Mouse (Mus musculus) embryonic facial prominence, embryonic 12.5 days (tissue): ENCODE measurements around the gene Pou2f3. TPM values are rescaled to one million over a fixed set of nuclear protein-coding genes. Genes with fewer than 3 reads are reported as not detected.
A peak's percentile ranks its signal among the peaks of the same experiment; 100 is the strongest.

Source experiments
- ATAC-seq: fragments of 200-750 bp; cut with Nextera tagmentation; 2 replicates; pipeline ENCODE4 v1.8.0; 2017; ENCODE audit not compliant: insufficient number of reproducible peaks, insufficient read depth, low FRiP score, low TSS enrichment
- H3K27ac ChIP-seq: fragments of 300-500 bp; sonication (generic); 2 replicates; pipeline ENCODE4 v1.5.1; 2016; ENCODE audit warnings: mild to moderate bottlenecking
- H3K27me3 ChIP-seq: fragments of 300-500 bp; sonication (generic); 2 replicates; pipeline ENCODE4 v1.6.1; 2016; ENCODE audit warnings: mild to moderate bottlenecking, moderate library complexity
- H3K36me3 ChIP-seq: fragments of 300-500 bp; sonication (generic); 2 replicates; pipeline ENCODE4 v1.6.1; 2016; ENCODE audit warnings: mild to moderate bottlenecking
- H3K4me1 ChIP-seq: fragments of 300-500 bp; sonication (generic); 2 replicates; pipeline ENCODE4 v1.6.1; 2016
- H3K4me2 ChIP-seq: fragments of 300-500 bp; sonication (generic); replicated peaks from 2 replicates; pipeline ENCODE4 v1.6.1; 2016; ENCODE audit warnings: mild to moderate bottlenecking, moderate library complexity
- H3K4me3 ChIP-seq: fragments of 300-500 bp; sonication (generic); 2 replicates; pipeline ENCODE4 v1.5.1; 2016; ENCODE audit warnings: mild to moderate bottlenecking
- H3K9ac ChIP-seq: fragments of 300-500 bp; sonication (generic); 2 replicates; pipeline ENCODE4 v1.6.1; 2016; ENCODE audit warnings: mild to moderate bottlenecking, moderate library complexity
- H3K9me3 ChIP-seq: fragments of 300-500 bp; sonication (generic); 2 replicates; pipeline ENCODE4 v1.6.1; 2016; ENCODE audit warnings: mild to moderate bottlenecking, moderate library complexity
- WGBS: fragments of 180-500 bp; shearing (Covaris S2); methylation state at CpG from one replicate; pipeline ENCODE4 v1.1.7; 2016; 5-methylcytosine and 5-hydroxymethylcytosine counted together
- polyA plus RNA-seq: library from polyadenylated mRNA; unstranded; fragments of >200 nt; fragmentation: Nextera tagmentation; extraction: Ambion mirVana; gene quantifications from 2 replicates; pipeline ENCODE4 v1.2.1, GENCODE M21; 2016

Gene Pou2f3
- 0.18 TPM in 1 of 2 replicates, not detected in the other for polyA plus RNA-seq

- peak within 1 kb of the TSS; percentile 41 for H3K27ac ChIP-seq
- no peak within 1 kb of the TSS for H3K9ac ChIP-seq
- H3K27me3 ChIP-seq: peaks cover 26% of the 10 kb centered on the region
- no peaks in the 10 kb centered on the region for H3K9me3 ChIP-seq
- ATAC-seq: no peak; the same call in 1 of the 2 replicates
- peak within 1 kb of the TSS; percentile 24 for H3K4me2 ChIP-seq
- no peaks in the 10 kb centered on the region for H3K36me3 ChIP-seq
- peaks cover 18% of the 10 kb centered on the region for H3K4me1 ChIP-seq
- no peak within 1 kb of the TSS for H3K4me3 ChIP-seq
- 3% methylated on average over 13 of the region's 13 CpGs for WGBS
Observed at GRCm38 (mm10) chr9:43210190-43210682, at the start of gene Pou2f3. Gene Pou2f3 (minus strand): TSS chr9:43210369.

- peak; percentile 50 for ATAC-seq
- no peaks in the 10 kb centered on the region for H3K27me3 ChIP-seq
- peak overlapping the region; percentile 99 for H3K27ac ChIP-seq
- peak overlapping the region; percentile 41 for H3K4me2 ChIP-seq
- H3K9ac ChIP-seq: peak overlapping the region; percentile 39; the same call in 1 of the 2 replicates
- H3K9me3 ChIP-seq: no peaks in the 10 kb centered on the region
- 11% methylated on average over 5 of the region's 5 CpGs for WGBS
- peaks cover 47% of the 10 kb centered on the region for H3K4me1 ChIP-seq
- peak overlapping the region; percentile 1; the same call in 1 of the 2 replicates for H3K4me3 ChIP-seq
- H3K36me3 ChIP-seq: no peaks in the 10 kb centered on the region
Observed at GRCm38 (mm10) chr9:43253271-43253681, 43.1 kb upstream of the Pou2f3 start.

GRCm38 (mm10) chr9:43252790-43253189, 42.6 kb upstream of the Pou2f3 start:
- peak overlapping the region; percentile 99 for H3K27ac ChIP-seq
- WGBS: 18% methylated on average over 3 of the region's 3 CpGs
- H3K27me3 ChIP-seq: no peaks in the 10 kb centered on the region
- H3K36me3 ChIP-seq: no peaks in the 10 kb centered on the region
- H3K4me2 ChIP-seq: peak overlapping the region; percentile 41
- H3K9me3 ChIP-seq: no peaks in the 10 kb centered on the region
- H3K9ac ChIP-seq: peak overlapping the region; percentile 39; the same call in 1 of the 2 replicates
- peaks cover 47% of the 10 kb centered on the region for H3K4me1 ChIP-seq
- peak overlapping the region; percentile 1; the same call in 1 of the 2 replicates for H3K4me3 ChIP-seq
- peak; percentile 83 for ATAC-seq

GRCm38 (mm10) chr9:43251786-43252185, 41.6 kb upstream of the Pou2f3 start:
- H3K27me3 ChIP-seq: no peaks in the 10 kb centered on the region
- H3K4me1 ChIP-seq: peaks cover 47% of the 10 kb centered on the region
- 81% methylated on average over 2 of the region's 2 CpGs for WGBS
- no peaks in the 10 kb centered on the region for H3K9me3 ChIP-seq
- H3K4me2 ChIP-seq: no peak overlapping the region
- no peak overlapping the region for H3K9ac ChIP-seq
- ATAC-seq: no peak
- H3K4me3 ChIP-seq: no peak overlapping the region
- peak overlapping the region; percentile 99 for H3K27ac ChIP-seq
- H3K36me3 ChIP-seq: no peaks in the 10 kb centered on the region

GRCm38 (mm10) chr9:43246738-43247180, 36.6 kb upstream of the Pou2f3 start:
- 0 out of 2 replicates have a peak, but pooled peaks have one; percentile 47 for ATAC-seq
- no peaks in the 10 kb centered on the region for H3K27me3 ChIP-seq
- H3K4me3 ChIP-seq: no peak overlapping the region
- 20% methylated on average over 10 of the region's 10 CpGs for WGBS
- H3K9me3 ChIP-seq: no peaks in the 10 kb centered on the region
- no peak overlapping the region for H3K4me2 ChIP-seq
- peak overlapping the region; percentile 78 for H3K27ac ChIP-seq
- H3K4me1 ChIP-seq: peaks cover 21% of the 10 kb centered on the region
- H3K9ac ChIP-seq: no peak overlapping the region
- H3K36me3 ChIP-seq: no peaks in the 10 kb centered on the region

GRCm38 (mm10) chr9:43245801-43246570, 35.8 kb upstream of the Pou2f3 start:
- peaks cover 25% of the 10 kb centered on the region for H3K4me1 ChIP-seq
- no peaks in the 10 kb centered on the region for H3K27me3 ChIP-seq

GRCm38 (mm10) chr9:43242432-43242831, 32.3 kb upstream of the Pou2f3 start:
- no peak overlapping the region for H3K4me3 ChIP-seq
- no peak overlapping the region for H3K4me2 ChIP-seq
- no peak overlapping the region for H3K9ac ChIP-seq
- no peaks in the 10 kb centered on the region for H3K9me3 ChIP-seq
- H3K27ac ChIP-seq: peak overlapping the region; percentile 47; the same call in 1 of the 2 replicates
- 79% methylated on average over 5 of the region's 5 CpGs for WGBS
- no peaks in the 10 kb centered on the region for H3K27me3 ChIP-seq
- ATAC-seq: no peak
- H3K4me1 ChIP-seq: peaks cover 43% of the 10 kb centered on the region
- H3K36me3 ChIP-seq: no peaks in the 10 kb centered on the region

More at GRCm38 (mm10) chr9:43245801-43246570, 35.8 kb upstream of the Pou2f3 start:
- WGBS: 90% methylated on average over 7 of the region's 7 CpGs
- peak overlapping the region; percentile 78 for H3K27ac ChIP-seq
- no peak overlapping the region for H3K4me3 ChIP-seq
- no peak for ATAC-seq
- no peak overlapping the region for H3K9ac ChIP-seq
- no peak overlapping the region for H3K4me2 ChIP-seq
- H3K9me3 ChIP-seq: no peaks in the 10 kb centered on the region
- H3K36me3 ChIP-seq: no peaks in the 10 kb centered on the region

GRCm38 (mm10) chr9:43241970-43242369, 31.8 kb upstream of the Pou2f3 start:
- Histone ChIP-seq H3K27me3 (no peaks in the 10 kb centered on the region), H3K27ac (peak overlapping the region; percentile 47; the same call in 1 of the 2 replicates), H3K36me3 (no peaks in the 10 kb centered on the region), H3K4me2 (no peak overlapping the region), H3K4me1 (peaks cover 46% of the 10 kb centered on the region), H3K9me3 (no peaks in the 10 kb centered on the region), H3K9ac (no peak overlapping the region), H3K4me3 (no peak overlapping the region)
- 85% methylated on average over 8 of the region's 8 CpGs for WGBS
- ATAC-seq: no peak

- H3K4me1 ChIP-seq: peaks cover 44% of the 10 kb centered on the region
Observed at GRCm38 (mm10) chr9:43241291-43241690, 31.1 kb upstream of the Pou2f3 start.

GRCm38 (mm10) chr9:43240594-43240900, 30.4 kb upstream of the Pou2f3 start:
- Histone ChIP-seq H3K4me2 (peak overlapping the region; percentile 70), H3K36me3 (peaks cover 4% of the 10 kb centered on the region; the same call in 1 of the 2 replicates), H3K4me3 (peak overlapping the region; percentile 97; the same call in 1 of the 2 replicates), H3K4me1 (peaks cover 42% of the 10 kb centered on the region), H3K27me3 (no peaks in the 10 kb centered on the region), H3K9ac (peak overlapping the region; percentile 89), H3K9me3 (no peaks in the 10 kb centered on the region), H3K27ac (peak overlapping the region; percentile 95)
- ATAC-seq: no peak
- 39% methylated on average over 2 of the region's 2 CpGs for WGBS

More at GRCm38 (mm10) chr9:43241291-43241690, 31.1 kb upstream of the Pou2f3 start:
- H3K27ac ChIP-seq: no peak overlapping the region
- H3K9ac ChIP-seq: no peak overlapping the region
- ATAC-seq: no peak
- no peak overlapping the region for H3K4me2 ChIP-seq
- H3K36me3 ChIP-seq: 0 out of 2 replicates have a peak, but pooled peaks cover 4% of the 10 kb centered on the region
- no peaks in the 10 kb centered on the region for H3K27me3 ChIP-seq
- no peaks in the 10 kb centered on the region for H3K9me3 ChIP-seq
- H3K4me3 ChIP-seq: no peak overlapping the region
- 25% methylated on average over 4 of the region's 4 CpGs for WGBS

- peaks cover 48% of the 10 kb centered on the region for H3K4me1 ChIP-seq
Observed at GRCm38 (mm10) chr9:43239712-43240593, 29.8 kb upstream of the Pou2f3 start, which contains the start of gene Oaf. Gene Oaf (minus strand): TSS chr9:43239911.

More at GRCm38 (mm10) chr9:43239712-43240593, 29.8 kb upstream of the Pou2f3 start, which contains the start of gene Oaf:
- peak; percentile 90 for ATAC-seq
- Histone ChIP-seq H3K4me3 (peak within 1 kb of the TSS; percentile 97), H3K4me2 (peak within 1 kb of the TSS; percentile 70), H3K36me3 (peaks cover 10% of the 10 kb centered on the region; the same call in 1 of the 2 replicates), H3K9me3 (no peaks in the 10 kb centered on the region), H3K27me3 (no peaks in the 10 kb centered on the region), H3K9ac (peak within 1 kb of the TSS; percentile 89), H3K27ac (peak within 1 kb of the TSS; percentile 95)
- under 1% methylated on average over 44 of the region's 44 CpGs for WGBS
